Mouse (Mus musculus) inflammation-experienced regulatory T-cells, adult 6 months (primary cell): ENCODE measurements around the gene Adam22. TPM values are rescaled to one million over a fixed set of nuclear protein-coding genes. Genes with fewer than 3 reads are reported as not detected.

ENCODE experiments used
- ATAC-seq: one replicate; pipeline ENCODE4 v1.8.0; 2017
- polyA plus RNA-seq, 3 experiments: library from polyadenylated mRNA; unstranded; fragments of 100-300 nt; shearing (Covaris generic); gene quantifications; one replicate each; pipeline ENCODE4 v1.2.1; 2017

The Adam22 gene
- polyA plus RNA-seq = 1 to 10 TPM in 1 of 3 experiments, under 1 TPM in 2; 0.59 to 1.2 (median 0.67) TPM

DNA sequence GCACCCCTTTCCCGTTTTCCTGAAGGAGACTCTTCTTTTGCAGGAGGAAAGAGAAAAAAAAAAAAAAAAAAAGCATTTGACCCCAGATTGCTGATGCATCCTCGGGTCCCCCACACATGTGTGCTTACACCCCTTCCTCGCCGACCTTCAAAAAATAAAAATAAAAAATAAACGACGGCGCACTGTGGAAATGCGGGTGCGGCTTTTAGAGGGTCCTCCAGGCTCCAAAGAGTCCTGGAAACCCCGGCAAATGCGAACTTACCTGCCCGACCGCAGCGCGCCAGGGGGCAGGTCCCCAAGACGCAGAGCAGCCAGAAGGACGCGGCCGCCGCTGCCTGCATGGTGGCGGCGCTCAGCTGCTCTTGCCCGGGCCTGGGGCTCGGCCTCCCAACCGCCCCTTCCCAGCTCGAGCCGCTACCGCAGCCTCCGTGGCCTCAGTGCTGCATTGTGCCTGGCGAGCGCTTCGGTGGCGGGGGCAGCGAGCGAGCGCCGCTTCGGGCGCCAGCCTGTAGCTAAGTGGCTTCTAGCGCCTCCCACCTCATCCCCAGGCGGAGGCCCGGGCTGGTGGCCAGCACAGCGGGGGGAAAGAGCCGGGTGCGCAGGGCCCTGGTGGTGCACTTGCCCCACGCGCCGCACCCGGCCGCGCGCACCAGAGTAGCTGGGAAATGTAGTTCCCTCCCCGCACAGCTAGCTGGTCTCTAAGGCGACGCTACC lies at the start of gene Adam22:
Gene Adam22, minus strand, starts transcription at position 547 of the 714 bp plus-strand sequence.
- no peak for ATAC-seq

DNA sequence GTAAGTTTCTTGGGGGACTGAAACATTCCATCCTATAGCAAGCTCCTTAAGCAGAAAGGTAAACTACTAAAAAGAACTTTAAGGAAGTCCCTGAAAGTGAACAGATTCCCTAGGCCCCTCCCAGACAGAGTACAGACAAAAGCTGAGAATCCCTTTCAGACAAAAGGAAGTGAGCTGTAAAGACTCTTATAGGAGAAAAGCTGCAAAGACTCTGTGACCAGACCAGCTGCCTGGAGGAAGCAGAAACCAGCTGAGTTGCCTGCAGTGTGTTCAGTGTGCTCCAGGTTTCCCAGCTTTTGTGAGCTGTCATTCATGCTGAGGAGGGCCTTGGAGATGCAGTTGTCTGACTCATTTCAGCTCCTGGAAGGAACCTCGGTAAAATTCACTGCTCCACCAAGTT lies 49.5 kb upstream of the Adam22 start:
- ATAC-seq = no peak

DNA sequence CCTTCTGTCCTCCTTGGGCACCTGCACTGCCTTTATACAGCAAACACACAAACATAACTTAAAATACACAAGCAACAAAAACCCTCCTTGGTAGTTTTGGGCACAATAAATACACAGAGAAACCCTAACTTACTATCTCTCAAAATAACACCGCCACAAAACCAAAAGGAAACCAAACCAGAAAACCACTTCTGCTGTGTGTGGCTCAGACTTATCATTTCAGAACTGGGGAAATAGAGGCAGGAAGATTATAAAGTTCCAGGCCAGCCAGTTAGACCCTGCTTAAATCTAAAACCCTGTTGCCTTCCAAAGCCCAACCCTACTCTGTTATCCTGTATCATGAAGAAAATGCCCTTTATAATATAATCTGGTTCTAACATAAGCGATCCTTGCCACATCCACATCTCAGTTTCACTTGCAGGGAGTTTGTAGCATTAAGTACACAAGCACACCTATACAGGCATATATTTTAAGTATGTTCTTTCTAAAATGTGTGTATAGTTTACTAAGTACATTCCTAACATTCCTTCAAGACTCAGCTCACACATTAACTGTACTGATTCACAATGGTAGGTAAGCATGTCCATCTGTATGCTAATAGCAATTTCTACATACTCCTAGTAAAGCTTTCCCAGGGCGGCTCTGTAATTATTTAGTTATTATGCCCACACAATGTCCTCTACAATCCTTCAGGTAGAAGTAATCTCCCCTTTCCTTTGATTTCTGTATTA lies 48.9 kb upstream of the Adam22 start:
- no peak for ATAC-seq

DNA sequence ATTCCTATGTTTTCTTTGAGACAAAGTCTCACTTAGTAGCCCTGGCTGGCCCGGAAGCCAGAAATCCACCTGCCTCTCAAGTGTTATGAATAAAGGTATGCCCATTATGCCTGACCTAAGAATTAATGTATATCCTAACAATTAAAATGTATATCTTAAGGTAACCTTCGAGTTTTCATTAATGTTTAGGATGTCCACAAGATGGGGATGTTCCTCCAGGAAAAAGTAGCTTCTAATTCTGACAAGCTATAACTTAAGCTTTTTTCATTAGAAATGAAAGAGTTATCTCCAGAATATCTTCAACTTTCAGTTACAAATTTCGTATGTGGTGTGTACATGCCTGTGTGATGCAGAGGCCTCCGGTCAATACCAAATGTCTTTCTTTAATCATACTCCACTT lies 40.8 kb upstream of the Adam22 start:
- peak; percentile 35 for ATAC-seq

DNA sequence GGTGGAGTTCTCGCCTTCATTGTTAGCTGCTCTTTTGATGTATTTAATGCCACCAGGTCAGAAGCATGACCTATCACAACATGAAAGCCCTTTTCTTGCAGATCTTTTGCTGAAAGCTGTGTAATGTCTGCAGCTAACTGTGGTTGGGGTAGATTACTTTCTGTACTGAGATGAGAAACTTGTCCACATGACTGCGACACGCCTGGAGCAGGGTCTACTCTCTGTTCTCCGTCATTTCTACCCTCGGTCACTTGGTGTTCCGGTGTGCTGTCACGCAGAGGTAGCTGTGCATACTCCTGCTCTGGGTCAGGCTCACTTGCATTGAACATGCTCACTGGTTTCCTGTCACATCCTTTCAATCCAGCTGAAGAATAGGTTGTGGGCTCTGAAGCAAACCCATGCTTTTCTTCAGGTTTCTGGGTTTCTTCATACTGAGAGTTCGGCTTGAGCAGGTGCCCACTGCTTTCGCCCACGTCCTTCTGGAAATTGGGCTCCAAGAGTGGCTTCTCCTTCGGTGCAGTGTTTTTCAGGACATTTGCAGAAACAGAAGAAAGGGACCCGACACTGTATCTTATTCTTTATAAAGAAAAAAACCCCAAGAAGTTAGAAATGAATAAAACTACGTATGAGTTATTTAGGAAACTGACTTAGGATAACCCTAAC lies 29.8 kb upstream of the Adam22 start:
- ATAC-seq = no peak

DNA sequence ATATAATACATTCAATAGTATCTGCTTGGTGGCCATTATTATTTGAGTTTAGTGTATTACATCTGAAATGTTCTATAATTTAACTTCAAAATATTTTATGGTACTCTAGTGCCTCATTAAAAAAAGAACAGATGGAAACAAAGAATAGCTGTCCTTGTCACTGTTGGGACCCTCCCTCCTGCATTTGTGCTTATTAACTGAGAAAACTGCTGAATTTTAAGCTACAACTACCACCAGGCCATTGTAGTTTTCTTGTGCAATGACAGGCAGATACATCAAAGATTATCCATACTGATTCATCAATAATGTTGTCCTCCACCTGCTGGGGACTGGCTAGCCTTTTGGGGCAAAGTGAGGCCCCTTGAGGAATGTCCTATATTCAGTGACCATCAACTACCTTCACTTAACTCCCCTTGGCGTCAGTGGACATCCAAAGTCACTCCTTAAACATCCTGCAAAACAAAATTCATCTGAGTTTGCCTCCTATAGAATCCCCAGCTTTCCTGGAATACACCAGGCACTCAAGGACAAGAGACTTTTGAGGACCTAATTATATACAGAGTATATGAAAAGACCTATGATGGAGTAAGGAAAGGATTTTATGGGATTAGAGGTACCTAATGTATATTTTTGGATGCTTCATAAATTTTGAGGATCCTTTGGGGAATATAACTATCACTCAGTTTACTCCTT lies 26.1 kb upstream of the Adam22 start:
- ATAC-seq = no peak

DNA sequence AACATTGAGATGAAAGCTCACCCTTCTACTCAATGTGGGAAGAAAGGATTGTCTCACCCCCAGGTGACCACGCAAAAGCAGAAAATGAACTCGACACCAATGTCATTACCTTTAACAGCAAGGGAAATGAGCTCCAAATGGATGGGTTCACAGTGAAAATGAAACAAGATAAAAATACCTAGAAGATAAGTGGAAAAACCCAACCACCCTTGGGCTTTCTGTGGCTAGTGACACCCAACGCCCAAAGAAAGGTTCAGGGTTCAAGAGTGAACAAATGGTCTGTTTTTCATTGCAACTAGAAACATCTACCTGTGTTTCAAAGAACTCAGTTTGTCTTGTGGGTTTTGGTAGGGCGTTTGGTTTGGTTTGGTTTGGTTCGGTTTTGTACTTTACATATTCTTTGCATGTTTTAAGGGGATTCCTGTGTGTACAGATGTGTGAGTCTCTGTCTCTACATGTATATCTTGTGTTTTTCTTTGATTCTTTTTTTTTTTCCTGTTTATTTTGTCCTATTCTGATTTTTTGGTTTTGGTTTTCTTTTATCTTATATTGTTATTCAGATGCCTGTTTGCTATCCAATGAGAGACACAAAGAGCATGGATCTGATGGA lies 6.4 kb upstream of the Adam22 start:
- ATAC-seq = no peak

DNA sequence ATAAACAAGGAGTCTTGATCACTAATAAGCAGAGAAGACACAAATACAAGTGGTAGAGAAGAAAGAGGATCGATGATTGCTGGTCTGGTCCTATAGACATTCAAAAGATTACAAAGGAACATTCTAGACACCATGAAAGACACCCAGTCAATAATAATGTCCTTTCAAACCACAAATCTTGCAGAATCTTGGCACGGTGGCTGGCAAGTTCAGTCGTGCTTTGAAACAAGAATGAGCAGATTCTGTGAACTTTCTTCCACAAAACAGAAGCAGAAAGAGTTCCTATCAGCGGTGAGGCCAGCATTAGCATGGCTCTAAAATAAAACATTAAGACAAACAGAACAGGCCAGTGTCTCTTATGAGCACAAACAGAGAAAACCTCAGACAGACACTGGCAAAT lies 5.5 kb upstream of the Adam22 start:
- no peak for ATAC-seq

DNA sequence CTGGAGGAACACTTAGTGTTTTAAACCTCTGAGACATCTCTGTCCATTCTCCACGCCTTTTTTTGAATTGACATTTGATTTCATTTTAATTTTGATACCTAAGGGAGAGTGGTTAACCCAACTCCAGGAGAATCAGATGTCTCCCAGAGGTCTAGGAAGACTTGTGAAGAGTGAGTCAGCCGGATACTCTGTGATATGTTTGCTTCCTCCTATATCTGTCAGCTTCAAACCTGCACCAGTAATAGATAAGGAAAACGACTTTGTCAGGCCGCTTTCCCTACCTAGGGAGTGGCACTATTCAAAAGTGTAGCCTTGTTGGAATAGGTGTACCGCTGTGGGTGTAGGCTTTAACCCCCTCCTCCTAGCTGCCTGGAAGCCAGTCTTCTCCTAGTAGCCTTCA lies 821 bp upstream of the Adam22 start:
- no peak for ATAC-seq

DNA sequence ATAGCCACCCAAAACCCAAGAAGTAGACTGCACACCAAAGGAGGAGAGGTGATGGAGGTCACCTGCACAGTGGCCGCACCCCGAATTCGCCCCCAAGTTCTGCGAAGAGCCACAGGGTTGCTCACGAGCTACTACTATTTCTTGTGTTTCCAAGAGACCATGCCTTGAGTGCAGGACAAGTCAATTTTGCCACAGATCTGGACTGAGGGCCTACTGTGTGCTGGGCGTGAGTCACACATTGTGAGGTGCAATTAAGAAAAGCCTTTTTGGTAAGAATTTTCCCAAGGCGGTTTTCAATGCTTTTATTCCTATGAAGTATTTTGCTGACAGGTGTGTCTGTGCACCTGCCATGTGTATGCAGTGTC lies 350 bp upstream of the Adam22 start:
- ATAC-seq = no peak

DNA sequence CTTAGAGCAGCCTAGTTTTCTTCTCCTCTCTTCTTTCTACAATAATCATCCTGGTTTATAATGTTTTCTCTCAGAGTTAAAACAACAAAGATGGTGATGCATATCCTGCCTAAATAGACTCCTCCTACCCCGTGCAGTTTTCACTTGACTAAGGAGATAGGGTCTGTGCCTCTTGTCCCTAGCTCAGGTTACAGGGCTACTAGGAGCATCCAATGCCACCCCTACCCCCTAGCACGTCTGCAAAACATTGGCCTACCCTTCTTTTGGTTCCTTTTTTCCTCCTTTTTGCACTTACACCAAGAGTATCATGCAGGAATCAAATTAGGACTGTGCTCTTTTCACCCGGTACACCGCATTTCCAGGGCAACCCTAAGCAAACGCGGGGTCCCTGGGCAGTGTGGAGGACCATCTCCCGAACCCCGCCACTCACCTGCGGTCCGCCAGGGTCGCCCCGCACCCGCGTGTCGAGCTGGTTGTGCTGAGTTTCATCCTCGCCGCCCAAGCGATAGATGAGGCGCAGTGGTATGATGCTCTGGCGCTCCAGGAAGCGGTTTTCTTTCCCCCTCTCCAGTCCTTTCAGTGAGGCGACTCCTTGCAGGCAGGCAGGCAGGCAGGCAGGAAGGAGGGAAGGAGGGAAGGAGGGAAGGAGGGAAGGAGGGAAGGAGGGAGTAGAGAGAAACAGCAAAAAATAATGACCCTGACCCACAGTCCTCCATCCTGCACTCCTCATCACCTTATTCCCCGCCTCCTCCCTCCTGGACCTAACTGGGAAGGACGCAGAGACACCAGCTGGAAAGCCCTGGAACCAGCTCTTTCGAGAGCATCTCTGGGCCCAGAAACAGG lies 968 bp downstream of the Adam22 start:
- ATAC-seq = no peak

DNA sequence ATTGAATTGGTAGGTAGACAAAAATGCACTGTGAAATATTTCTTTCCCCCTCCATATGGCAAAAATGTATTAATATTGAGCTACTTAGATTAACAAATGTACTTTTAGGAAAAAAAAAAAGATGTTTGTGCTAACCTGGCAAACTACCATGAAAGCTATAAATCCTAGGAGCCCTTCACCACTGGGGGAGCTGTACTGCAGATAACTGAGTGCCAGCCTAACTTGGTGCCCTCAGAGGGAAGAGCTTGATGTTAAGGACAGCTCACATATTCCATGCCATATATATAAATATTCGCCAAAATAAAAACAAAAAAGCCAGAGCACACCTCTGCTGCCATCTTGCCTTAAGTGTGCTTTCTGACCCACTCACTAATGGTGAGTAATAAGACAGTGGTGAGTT lies 5.6 kb downstream of the Adam22 start:
- no peak for ATAC-seq

DNA sequence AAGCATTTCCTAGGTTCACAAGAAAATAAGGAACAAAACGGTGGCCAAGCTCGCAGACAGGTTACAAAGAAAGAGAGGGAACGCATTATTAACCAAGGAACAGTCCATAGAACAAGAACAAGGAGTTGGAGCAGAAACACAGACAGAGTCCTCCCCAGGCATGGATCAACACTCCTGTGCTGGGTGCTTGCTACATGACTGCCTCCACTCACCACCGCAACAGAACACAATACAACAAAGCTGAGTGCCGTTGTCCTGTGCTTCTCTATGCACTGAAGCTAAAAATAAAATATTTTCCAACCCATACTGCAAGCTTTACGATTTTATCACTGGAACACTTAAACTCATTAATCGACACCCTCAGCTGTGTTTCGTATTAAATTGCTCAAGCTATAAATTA lies 10.3 kb downstream of the Adam22 start:
- ATAC-seq = no peak

DNA sequence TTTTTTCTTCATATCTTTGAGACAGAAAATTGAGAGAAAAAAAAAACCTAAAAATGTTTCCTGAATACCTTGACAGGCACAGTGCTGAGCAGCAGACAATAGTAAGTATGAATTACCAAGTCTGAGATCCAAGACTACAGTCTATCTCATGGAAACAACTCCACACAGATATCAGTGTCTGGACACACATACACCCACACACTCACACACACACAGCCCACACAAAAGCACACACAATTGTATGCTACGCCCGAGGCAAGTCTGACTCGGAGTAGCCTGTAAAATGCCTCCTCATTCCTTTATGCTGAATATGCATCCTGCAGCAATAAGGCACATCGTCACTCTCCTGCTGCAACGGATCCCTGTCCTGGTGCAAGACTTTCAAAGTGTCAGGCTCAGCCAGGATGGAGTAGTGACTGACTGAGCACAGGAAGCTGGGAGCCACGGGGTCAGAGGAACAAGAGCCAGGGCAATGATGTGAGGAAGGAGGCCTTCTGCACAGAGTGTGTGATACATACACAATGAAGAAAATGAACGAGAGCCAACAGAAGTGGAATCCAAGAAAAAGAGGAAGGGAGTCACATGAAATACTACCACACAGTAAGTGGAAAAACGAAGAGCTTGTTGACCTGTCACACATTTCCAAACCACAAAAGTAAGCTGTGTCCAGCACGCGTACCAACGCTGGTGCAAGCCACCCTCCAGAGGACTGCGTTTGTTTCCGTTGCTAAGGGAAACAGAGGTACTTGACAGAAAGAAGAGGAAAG lies 10.9 kb downstream of the Adam22 start:
- ATAC-seq = no peak

DNA sequence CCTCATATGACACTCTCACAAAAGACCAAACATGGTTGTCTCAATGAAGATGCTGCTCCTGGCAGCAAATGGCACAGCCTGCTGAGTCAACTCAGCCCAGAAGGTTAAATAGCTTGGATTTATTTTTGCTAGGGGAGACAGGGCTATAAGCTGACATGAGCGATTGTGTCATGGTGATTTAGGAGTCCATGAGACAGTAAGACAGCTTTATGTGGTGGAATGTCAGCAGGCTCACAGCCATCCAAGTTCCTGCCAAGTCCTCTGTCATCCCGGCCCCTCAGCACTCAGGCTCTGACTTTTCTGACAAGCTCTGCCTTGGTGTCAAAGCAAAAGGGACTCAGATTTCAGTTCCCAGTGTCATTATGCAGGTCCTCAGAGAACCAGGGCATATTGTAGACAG lies 11.6 kb downstream of the Adam22 start:
- ATAC-seq = no peak

DNA sequence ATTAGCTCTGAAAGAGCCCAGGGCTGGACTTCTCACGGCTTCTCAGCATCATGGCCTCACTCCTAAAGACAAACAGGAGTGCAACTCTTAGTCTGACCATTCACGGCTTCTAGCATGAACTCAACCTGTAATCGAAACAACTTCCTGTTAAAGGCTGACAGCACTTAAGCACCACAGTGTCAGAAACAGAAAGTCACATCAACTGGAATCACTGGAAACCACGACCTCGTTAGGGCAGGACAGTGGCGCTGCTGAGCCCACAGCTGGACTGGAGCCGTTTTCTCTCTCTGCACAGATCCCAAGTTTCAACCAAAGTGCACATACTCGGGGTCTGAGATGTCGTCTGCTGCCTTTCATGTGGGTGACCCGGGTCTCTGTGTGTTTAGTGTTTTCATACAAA lies 18.4 kb downstream of the Adam22 start:
- no peak for ATAC-seq

DNA sequence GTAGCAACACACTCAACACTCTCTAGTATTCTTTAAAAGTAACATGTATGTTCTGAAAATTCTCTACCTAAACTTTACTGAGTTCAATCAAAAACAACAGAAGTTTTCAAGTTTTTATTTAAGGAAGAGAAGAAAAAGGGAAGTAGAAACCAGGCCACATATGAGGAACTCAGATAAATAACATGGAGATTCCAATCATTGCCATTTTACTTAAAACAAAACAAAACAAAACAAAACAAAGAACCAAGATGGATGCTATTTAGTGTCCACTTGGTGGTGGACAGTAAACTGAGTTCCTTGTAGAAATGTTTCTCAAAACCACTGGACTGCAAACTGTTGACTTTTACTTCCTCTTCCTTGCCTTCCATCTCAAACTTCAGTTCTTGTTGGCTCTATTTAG lies 21.6 kb downstream of the Adam22 start:
- ATAC-seq = no peak

DNA sequence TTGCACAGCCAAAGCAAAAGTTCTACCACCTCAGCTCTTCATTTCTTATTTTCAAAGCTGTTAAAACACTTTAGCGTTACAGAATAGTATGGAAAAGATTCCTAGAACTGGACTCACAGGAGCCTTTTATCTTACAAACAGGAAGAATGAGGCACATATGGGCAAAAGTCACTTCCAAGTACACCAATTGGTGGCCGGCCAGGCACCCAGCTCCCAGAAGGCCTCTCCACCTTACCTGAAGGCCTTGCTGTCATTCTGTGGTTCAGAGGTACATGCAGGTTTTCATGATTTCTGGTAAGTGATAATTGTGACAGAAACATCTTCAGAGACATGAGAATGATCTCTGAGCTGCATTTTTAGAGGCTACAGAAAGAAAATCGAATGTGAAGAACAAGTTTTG lies 24.7 kb downstream of the Adam22 start:
- no peak for ATAC-seq

DNA sequence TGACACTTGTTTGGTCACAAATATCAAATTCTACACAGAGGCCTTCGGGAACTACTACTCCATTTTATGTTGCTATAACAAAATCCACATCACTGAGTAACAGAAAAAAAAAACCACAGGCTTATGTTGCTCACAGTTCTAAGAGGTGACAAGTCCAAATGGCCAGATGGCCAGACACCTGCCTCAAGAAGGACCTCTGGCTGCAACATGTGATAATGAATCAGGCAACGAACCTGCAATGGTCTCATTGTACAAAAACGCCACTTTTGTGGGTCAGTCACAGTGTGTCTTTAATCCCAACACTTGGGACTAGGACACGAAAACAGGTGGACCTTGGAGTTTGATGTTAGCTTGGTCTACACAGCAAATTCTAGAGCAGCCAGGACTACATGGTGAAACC lies 26.3 kb downstream of the Adam22 start:
- no peak for ATAC-seq

DNA sequence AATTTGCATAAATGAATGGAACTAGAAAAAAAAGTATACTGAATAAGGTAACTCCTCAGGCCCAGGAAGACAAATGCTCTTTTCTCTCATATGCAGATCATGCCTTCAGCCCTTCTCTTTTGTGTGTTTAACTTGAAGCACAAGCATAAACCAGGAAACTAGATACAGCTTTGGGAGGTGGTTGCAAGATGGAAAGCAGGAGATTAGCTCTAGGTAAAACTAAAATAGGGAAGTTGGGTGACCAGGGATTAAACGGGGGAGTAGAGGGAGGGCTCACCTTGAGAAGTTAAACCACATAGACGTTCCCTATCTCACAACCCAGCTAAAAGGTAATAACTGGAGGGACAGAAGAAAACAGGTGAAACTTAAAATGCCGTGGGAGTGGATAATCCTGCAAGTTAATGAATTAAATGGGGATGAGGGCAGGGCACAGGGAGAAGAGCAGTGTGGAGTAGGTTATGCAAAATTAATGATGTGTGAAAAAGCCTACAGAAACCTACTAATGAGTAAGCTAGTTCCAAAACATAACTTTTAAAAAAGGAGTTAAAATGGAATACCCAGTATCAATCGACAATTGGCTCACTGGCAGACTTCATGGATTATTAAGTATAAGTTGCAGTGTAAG lies 40.2 kb downstream of the Adam22 start:
- ATAC-seq = no peak

DNA sequence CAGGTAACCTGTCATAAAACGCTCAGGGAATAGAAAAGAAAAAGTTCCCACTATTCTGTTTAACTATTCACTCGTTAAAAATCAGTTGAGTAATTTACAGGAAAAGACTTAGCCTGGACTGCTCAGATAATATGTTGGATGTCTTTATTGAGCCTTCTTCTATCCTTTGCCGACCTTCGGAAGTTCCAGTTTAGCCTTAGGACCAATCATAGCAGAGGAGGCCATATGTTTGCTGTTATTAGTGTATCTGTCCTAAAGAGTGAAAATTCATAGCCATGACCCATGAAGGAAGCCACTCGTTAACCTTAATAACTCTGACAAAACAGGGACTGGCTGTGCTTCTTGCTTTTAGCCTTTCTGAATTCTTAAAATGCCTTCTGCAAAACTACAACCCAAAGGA lies 41.3 kb downstream of the Adam22 start:
- no peak for ATAC-seq
